Mouse (Mus musculus): Measurements from ENCODE around the gene Itpr1. TPM values are rescaled to one million over a fixed set of nuclear protein-coding genes. Genes with fewer than 3 reads are reported as not detected.

Itpr1 gene
- polyA plus RNA-seq, 1 experiment from 2014 or later = 10.8 TPM

DNA sequence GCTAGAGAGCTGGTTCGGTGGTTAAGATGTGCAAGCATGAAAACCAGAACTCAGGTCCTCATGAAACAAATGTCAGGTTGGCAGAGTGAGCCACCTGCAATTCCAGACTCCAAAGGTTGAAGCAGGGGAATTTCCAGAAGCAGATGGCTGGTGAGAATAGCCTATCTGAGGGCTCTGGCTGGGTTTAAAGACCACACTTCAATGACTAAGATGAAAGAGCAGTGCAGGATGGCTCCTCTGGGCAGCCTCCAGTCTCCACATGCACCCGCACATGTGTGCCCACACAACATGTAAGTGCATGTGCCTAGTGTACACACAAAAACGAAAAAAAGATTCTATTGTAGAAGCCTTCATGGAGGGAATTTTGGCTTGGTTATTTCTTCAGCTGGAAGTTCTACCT is 375.5 kb downstream of the Itpr1 start:
- Histone ChIP-seq H3K9ac (no peak overlapping the region), H3K9me3 (replicated peaks) (no peaks in the 10 kb centered on the region), H3K4me1 (no peaks in the 10 kb centered on the region), H3K36me3 (no peaks in the 10 kb centered on the region), H3K27me3 (no peaks in the 10 kb centered on the region), H3K27ac (replicated peaks) (no peak overlapping the region), H3K4me2 (replicated peaks) (no peak overlapping the region), H3K4me3 (replicated peaks) (no peak overlapping the region)
- no peak for ATAC-seq (ENCODE audit: insufficient number of reproducible peaks, low FRiP score, low TSS enrichment, low read depth)
- 80% methylated on average over 3 of the region's 3 CpGs for WGBS

GRCm38 (mm10) chr6:108592227-108592626 is 379.3 kb downstream of the Itpr1 start:
- 52% methylated on average over 8 of the region's 8 CpGs for WGBS
- H3K4me3 ChIP-seq (replicated peaks) = no peak overlapping the region
- no peak for ATAC-seq (ENCODE audit: insufficient number of reproducible peaks, low FRiP score, low TSS enrichment, low read depth)

GRCm38 (mm10) chr6:108592636-108593035 is 379.7 kb downstream of the Itpr1 start:
- no peaks in the 10 kb centered on the region for H3K27me3 ChIP-seq
- WGBS = 73% methylated on average over 6 of the region's 6 CpGs
- H3K4me3 ChIP-seq (replicated peaks) = no peak overlapping the region

More at GRCm38 (mm10) chr6:108592227-108592626, 379.3 kb downstream of the Itpr1 start:
- no peaks in the 10 kb centered on the region for H3K9me3 ChIP-seq (replicated peaks)
- no peak overlapping the region for H3K4me2 ChIP-seq (replicated peaks)
- H3K4me1 ChIP-seq = no peaks in the 10 kb centered on the region
- no peak overlapping the region for H3K27ac ChIP-seq (replicated peaks)
- H3K27me3 ChIP-seq = no peaks in the 10 kb centered on the region
- H3K36me3 ChIP-seq = no peaks in the 10 kb centered on the region
- no peak overlapping the region for H3K9ac ChIP-seq

GRCm38 (mm10) chr6:108594171-108594841 is 381.4 kb downstream of the Itpr1 start:
- Histone ChIP-seq H3K27ac (replicated peaks) (no peak overlapping the region), H3K4me1 (no peaks in the 10 kb centered on the region), H3K4me3 (replicated peaks) (no peak overlapping the region), H3K4me2 (replicated peaks) (no peak overlapping the region), H3K27me3 (no peaks in the 10 kb centered on the region), H3K9me3 (replicated peaks) (no peaks in the 10 kb centered on the region), H3K36me3 (no peaks in the 10 kb centered on the region), H3K9ac (no peak overlapping the region)
- 58% methylated on average over 5 of the region's 5 CpGs for WGBS
- no peak for ATAC-seq (ENCODE audit: insufficient number of reproducible peaks, low FRiP score, low TSS enrichment, low read depth)

More at GRCm38 (mm10) chr6:108592636-108593035, 379.7 kb downstream of the Itpr1 start:
- Histone ChIP-seq H3K4me2 (replicated peaks) (no peak overlapping the region), H3K9me3 (replicated peaks) (no peaks in the 10 kb centered on the region), H3K4me1 (no peaks in the 10 kb centered on the region), H3K36me3 (no peaks in the 10 kb centered on the region), H3K27ac (replicated peaks) (no peak overlapping the region), H3K9ac (no peak overlapping the region)
- no peak for ATAC-seq (ENCODE audit: insufficient number of reproducible peaks, low FRiP score, low TSS enrichment, low read depth)

- H3K36me3 ChIP-seq = no peaks in the 10 kb centered on the region
- H3K4me1 ChIP-seq = no peaks in the 10 kb centered on the region
- no peak overlapping the region for H3K27ac ChIP-seq (replicated peaks)
- H3K9ac ChIP-seq = no peak overlapping the region
- ATAC-seq (ENCODE audit: insufficient number of reproducible peaks, low FRiP score, low TSS enrichment, low read depth) = no peak
- no peaks in the 10 kb centered on the region for H3K9me3 ChIP-seq (replicated peaks)
- 46% methylated on average over 4 of the region's 4 CpGs for WGBS
- H3K27me3 ChIP-seq = no peaks in the 10 kb centered on the region
- no peak overlapping the region for H3K4me2 ChIP-seq (replicated peaks)
- H3K4me3 ChIP-seq (replicated peaks) = no peak overlapping the region
Measured at GRCm38 (mm10) chr6:108598691-108599090, 385.8 kb downstream of the Itpr1 start.

DNA sequence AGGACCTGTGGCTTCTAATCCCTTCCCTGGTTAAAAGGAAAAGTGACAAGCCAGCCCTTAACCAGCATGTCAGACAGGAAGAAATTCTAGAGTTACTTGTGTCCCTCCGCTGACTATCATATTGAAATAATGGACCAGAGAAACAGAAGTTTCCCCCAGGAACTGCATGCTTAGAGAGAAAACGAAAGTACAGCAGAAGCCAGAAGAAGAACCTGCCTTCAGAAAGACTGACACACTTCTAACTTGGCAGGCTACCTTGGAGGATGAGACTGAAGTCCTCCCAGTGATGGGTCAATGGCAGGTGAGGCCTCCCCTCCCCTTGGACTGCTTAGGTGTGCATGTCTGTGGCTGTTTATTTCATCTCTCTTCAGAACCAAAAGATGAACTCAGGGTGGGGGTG is 386.4 kb downstream of the Itpr1 start:
- Histone ChIP-seq H3K36me3 (no peaks in the 10 kb centered on the region), H3K9me3 (replicated peaks) (no peaks in the 10 kb centered on the region), H3K9ac (no peak overlapping the region), H3K27ac (replicated peaks) (no peak overlapping the region), H3K4me2 (replicated peaks) (no peak overlapping the region), H3K4me3 (replicated peaks) (no peak overlapping the region), H3K4me1 (no peaks in the 10 kb centered on the region), H3K27me3 (no peaks in the 10 kb centered on the region)
- ATAC-seq (ENCODE audit: insufficient number of reproducible peaks, low FRiP score, low TSS enrichment, low read depth) = no peak
- 77% methylated on average over 2 of the region's 2 CpGs for whole genome bisulfite sequencing

Small RNAs within 50 kb of the gene (microRNA-seq; reads per million reads assigned to microRNA genes)
- not detected for gene Mir7661 (ENCODE audit: borderline number of aligned reads)

Other genes with a start within 250 kb of the Itpr1 start
- 6.8 and 7.9 TPM in 2 replicates for gene Setmar, start 148.1 kb upstream of the Itpr1 start, polyA plus RNA-seq (2015; fragmentation: Nextera tagmentation; extraction: Ambion mirVana)
- 24.7 and 28.7 TPM in 2 replicates for gene Sumf1, start 27.5 kb upstream of the Itpr1 start, polyA plus RNA-seq (2015; fragmentation: Nextera tagmentation; extraction: Ambion mirVana)

All from embryonic facial prominence, embryonic 15.5 days (tissue).